Mouse (Mus musculus) stomach, postnatal 0 days (tissue): ENCODE results near the gene Wdr5.

Experiments
- CTCF ChIP-seq: IDR thresholded peaks from 2 replicates; pipeline ENCODE4 v1.5.1; 2016; ENCODE audit warnings: antibody characterized with exemption, low read depth, mild to moderate bottlenecking, moderate library complexity
- EP300 ChIP-seq: optimal IDR thresholded peaks from 2 replicates; pipeline ENCODE3; 2016; ENCODE audit warnings: antibody characterized with exemption

DNA sequence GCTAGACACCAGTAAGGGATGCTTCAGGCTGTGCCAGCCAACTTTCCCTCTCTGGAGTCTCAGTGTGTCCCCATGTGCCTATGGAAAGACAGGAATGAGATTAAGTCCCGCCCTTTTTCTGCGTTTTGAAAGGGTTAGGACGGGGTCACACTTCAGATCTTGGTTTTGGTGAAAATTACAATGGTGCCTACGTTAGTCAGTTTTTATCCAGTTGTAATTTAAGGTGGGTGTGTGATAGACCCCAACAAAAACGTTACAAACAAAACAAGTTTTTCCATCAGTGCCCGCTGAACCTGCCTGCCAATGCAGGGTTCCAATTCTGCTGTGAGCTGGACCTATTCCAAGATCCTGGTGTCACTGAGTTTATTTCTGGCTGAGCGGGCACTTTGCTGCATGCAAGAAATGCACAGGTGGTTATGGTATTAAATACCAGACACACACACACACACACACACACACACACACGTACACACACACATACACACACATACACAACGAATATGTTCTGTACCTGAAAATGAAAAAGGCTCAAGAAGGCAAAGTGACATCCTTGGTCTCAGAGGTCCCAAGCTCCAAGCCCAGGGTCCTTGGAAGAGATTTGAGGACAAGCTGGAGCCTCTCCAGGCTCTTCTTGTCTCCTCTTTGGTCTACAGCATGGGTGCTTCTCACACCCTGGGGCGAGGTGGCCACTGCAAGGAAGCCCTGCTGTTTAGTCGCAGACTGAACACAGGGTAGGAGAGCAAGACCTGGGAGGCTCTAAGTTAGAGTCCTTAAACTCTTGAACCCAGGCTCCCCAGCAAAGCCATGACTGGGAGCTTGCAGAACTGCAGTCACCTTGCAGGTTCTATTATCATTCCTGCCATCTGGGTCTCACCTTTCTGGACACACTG, 38.4 kb upstream of the Wdr5 start:
- no peak for TF ChIP-seq CTCF
- no peak for TF ChIP-seq EP300
